In genomic region chr3:137977629-137978041, GRCm38 (mm10) we compare ENCODE assay signal across 11 mouse cellular contexts. TPM values are rescaled to one million over a fixed set of nuclear protein-coding genes. Genes with fewer than 3 reads are reported as not detected.
DNase-seq lines count a peak whose midpoint lies in the region; ATAC-seq lines count a peak whose summit lies in the region.
"Had no signal": no experiment of that assay in that cellular context is flagged by ENCODE, and none has a peak within 500 bp of the region (broad histone marks: within the 10 kb centered on the region; RNA-seq: fewer than 3 reads in every experiment).

No protein-coding gene starts in this region.

- peak; percentile 90 for ATAC-seq in forebrain, embryonic 16.5 days
- ATAC-seq in liver, embryonic 15.5 days (ENCODE audit: insufficient read depth): no peak
- ATAC-seq in megakaryocyte progenitor cell, adult 5-6 weeks (replicated peaks; ENCODE audit: poor library complexity): no peak

- peak overlapping the region; percentile 71 for H3K27ac ChIP-seq in forebrain, embryonic 16.5 days (ENCODE audit: low read length)
- H3K27ac ChIP-seq in liver, embryonic 15.5 days (replicated peaks): peak overlapping the region; percentile 59; the same call in 1 of the 2 replicates
- H3K27ac ChIP-seq: embryonic facial prominence, embryonic 12.5 days; limb, embryonic 15.5 days had no signal

- no peaks in the 10 kb centered on the region for H3K9me3 ChIP-seq in forebrain, embryonic 16.5 days (ENCODE audit: control insufficient read depth, low read length)
- no peaks in the 10 kb centered on the region for H3K9me3 ChIP-seq in liver, embryonic 15.5 days (replicated peaks)
- H3K9me3 ChIP-seq: embryonic facial prominence, embryonic 12.5 days; limb, embryonic 15.5 days had no signal

- no peak overlapping the region for H3K4me3 ChIP-seq in forebrain, embryonic 16.5 days (replicated peaks; ENCODE audit: low read length)
- H3K4me3 ChIP-seq in liver, embryonic 15.5 days (replicated peaks): 0 out of 2 replicates have a peak overlapping the region, but pooled peaks have one; percentile 5
- H3K4me3 ChIP-seq: embryonic facial prominence, embryonic 12.5 days; limb, embryonic 15.5 days had no signal

- no peak overlapping the region for H3K9ac ChIP-seq in forebrain, embryonic 16.5 days (replicated peaks; ENCODE audit: low read depth, low read length)
- H3K9ac ChIP-seq in liver, embryonic 15.5 days: no peak overlapping the region; the same call in 1 of the 2 replicates
- H3K9ac ChIP-seq: embryonic facial prominence, embryonic 12.5 days; limb, embryonic 15.5 days had no signal

- DNase-seq in right cerebral cortex, postnatal 4 days: peak; percentile 18
- no peak for DNase-seq in right cerebral cortex, postnatal 36 days (ENCODE audit: low spot score in 2 of 2)
- DNase-seq in gastrocnemius, postnatal 36 days: no peak
- no peak for DNase-seq in kidney, adult 18-20 months
- DNase-seq in right cerebral cortex, adult 2 months (ENCODE audit: low spot score in 2 of 2): no peak
- DNase-seq: kidney, adult 11 months had no signal

- H3K4me1 ChIP-seq in forebrain, embryonic 16.5 days (replicated peaks; ENCODE audit: control insufficient read depth, insufficient read depth, low read length): peaks cover 14% of the 10 kb centered on the region
- peaks cover 82% of the 10 kb centered on the region for H3K4me1 ChIP-seq in liver, embryonic 15.5 days (replicated peaks)

- no peaks in the 10 kb centered on the region for H3K27me3 ChIP-seq in forebrain, embryonic 16.5 days (replicated peaks; ENCODE audit: control insufficient read depth, insufficient read depth, low read length)
- H3K27me3 ChIP-seq in liver, embryonic 15.5 days: no peaks in the 10 kb centered on the region
- H3K27me3 ChIP-seq: embryonic facial prominence, embryonic 12.5 days; limb, embryonic 15.5 days had no signal

- WGBS in forebrain, embryonic 16.5 days: 7% methylated on average over 6 of the region's 6 CpGs
- 46% methylated on average over 6 of the region's 6 CpGs for WGBS in liver, embryonic 15.5 days (ENCODE audit: insufficient replicate concordance)

- intact Hi-C loops in gastrocnemius, postnatal 36 days (cut with DNase I): no loop called here

- no peak overlapping the region for H3K4me2 ChIP-seq in forebrain, embryonic 16.5 days (ENCODE audit: low read length)
- peak overlapping the region; percentile 29 for H3K4me2 ChIP-seq in liver, embryonic 15.5 days
- H3K4me2 ChIP-seq: embryonic facial prominence, embryonic 12.5 days; limb, embryonic 15.5 days had no signal

- H3K36me3 ChIP-seq in forebrain, embryonic 16.5 days (ENCODE audit: control insufficient read depth, insufficient read depth): no peaks in the 10 kb centered on the region
- H3K36me3 ChIP-seq in liver, embryonic 15.5 days (replicated peaks): peaks cover 30% of the 10 kb centered on the region
- H3K36me3 ChIP-seq: embryonic facial prominence, embryonic 12.5 days; limb, embryonic 15.5 days had no signal

RNA-seq across cellular contexts. Expression of gene Dapp1, which starts 3.7 kb away (rescaled TPM):
- 4.1 and 4.3 TPM in 2 replicates for polyA plus RNA-seq in forebrain, embryonic 16.5 days (2015; fragmentation: Nextera tagmentation; extraction: Ambion mirVana)
- 10.5 and 12.0 TPM in 2 replicates for polyA plus RNA-seq in liver, embryonic 15.5 days (2015; fragmentation: Nextera tagmentation; extraction: Ambion mirVana)
- total RNA-seq in gastrocnemius, postnatal 36 days (2021): 1 to 10 TPM; 1.2 to 1.3 TPM
- total RNA-seq in megakaryocyte progenitor cell, adult 5-6 weeks (2015): 79.2 and 99.7 TPM in 2 replicates
- 129 and 154 TPM in 2 replicates for total RNA-seq in megakaryocyte progenitor cell, adult 5-6 weeks (2017)

RNA-seq across cellular contexts. Expression of gene Lamtor3, which starts 59.3 kb away (rescaled TPM):
- 141 and 145 TPM in 2 replicates for polyA plus RNA-seq in forebrain, embryonic 16.5 days (2015; fragmentation: Nextera tagmentation; extraction: Ambion mirVana)
- 52.1 and 53.8 TPM in 2 replicates for polyA plus RNA-seq in liver, embryonic 15.5 days (2015; fragmentation: Nextera tagmentation; extraction: Ambion mirVana)
- 10 to 100 TPM; 45.2 to 48.5 TPM for total RNA-seq in gastrocnemius, postnatal 36 days (2021)
- 61.3 and 77.5 TPM in 2 replicates for total RNA-seq in megakaryocyte progenitor cell, adult 5-6 weeks (2015)
- total RNA-seq in megakaryocyte progenitor cell, adult 5-6 weeks (2017): 66.2 and 76.7 TPM in 2 replicates

Comparison
In these comparisons a context has a peak if more than half of its experiments do, and no peak if none do; other contexts are left out.
1. RNA of gene Dapp1, which starts 3.7 kb away (total RNA-seq): 79.2 to 154 TPM in megakaryocyte progenitor cell, adult 5-6 weeks; 1.2 to 1.3 TPM in gastrocnemius, postnatal 36 days; every median in the first group is over 10 times any median in the second.